Mouse (Mus musculus) CH12.LX (cell line): ENCODE data around the gene Vps53. TPM values are rescaled to one million over a fixed set of nuclear protein-coding genes. Genes with fewer than 3 reads are reported as not detected.

Source experiments
- DNase-seq: peaks from one replicate; pipeline ENCODE4 v3.0.0-alpha.2; 2013; ENCODE audit errors: extremely low read depth
- H3K27ac ChIP-seq: 2 replicates; pipeline ENCODE4 v1.5.1; 2012; ENCODE audit warnings: low read depth, mild to moderate bottlenecking, control low read depth, moderate library complexity; ENCODE audit not compliant: insufficient read depth
- H3K27me3 ChIP-seq: replicated peaks from 2 replicates; pipeline ENCODE3; 2012; ENCODE audit warnings: inconsistent platforms
- H3K36me3 ChIP-seq, 2 experiments: replicated peaks in 1 of 2; 2 replicates each; pipeline versions ENCODE3 to v1.6.1; 2012; ENCODE audit warnings: inconsistent platforms in 1 of 2, low read length in 1 of 2, mild to moderate bottlenecking in 1 of 2, mixed read lengths in 1 of 2, moderate library complexity in 1 of 2; ENCODE audit not compliant: control insufficient read depth in 1 of 2, insufficient read depth in 1 of 2
- H3K4me1 ChIP-seq, 2 experiments: 2 replicates each; pipeline ENCODE4 v1.6.1; 2012; ENCODE audit warnings: inconsistent platforms in 1 of 2, moderate library complexity in 1 of 2; ENCODE audit not compliant: insufficient read depth in 2 of 2, control insufficient read depth in 1 of 2
- H3K4me2 ChIP-seq: 2 replicates; pipeline ENCODE4 v1.6.1; 2012; ENCODE audit warnings: low read depth, mild to moderate bottlenecking, control low read depth; ENCODE audit not compliant: poor library complexity, insufficient read depth, severe bottlenecking
- H3K4me3 ChIP-seq, 3 experiments: fragments of 150-350 bp in 1 of 3; sonication (generic) in 1 of 3; replicated peaks in 1 of 3; 2 replicates each; pipeline versions ENCODE3 to v1.5.1; 2011 to 2012; ENCODE audit warnings: low read depth in 2 of 3, low read length in 2 of 3, mild to moderate bottlenecking in 2 of 3, moderate library complexity in 2 of 3, control low read depth in 1 of 3, improper control_type of control experiment in 1 of 3, inconsistent platforms in 1 of 3, mixed read lengths in 1 of 3; ENCODE audit not compliant: poor library complexity in 1 of 3
- H3K79me2 ChIP-seq: replicated peaks from 2 replicates; pipeline ENCODE4 v1.6.1; 2012; ENCODE audit warnings: mild to moderate bottlenecking, moderate library complexity; ENCODE audit not compliant: control insufficient read depth, poor library complexity, insufficient read depth, severe bottlenecking; ENCODE audit errors: extremely low read depth
- H3K9ac ChIP-seq: 2 replicates; pipeline ENCODE4 v1.6.1; 2012; ENCODE audit warnings: low read depth, mild to moderate bottlenecking, control low read depth, moderate library complexity; ENCODE audit not compliant: insufficient read depth
- H3K9me3 ChIP-seq: replicated peaks from 2 replicates; pipeline ENCODE3; 2012; ENCODE audit warnings: low read length, inconsistent platforms, mixed read lengths
- BHLHE40 ChIP-seq: IDR thresholded peaks from 2 replicates; pipeline ENCODE4 v1.6.1; 2011; ENCODE audit warnings: mild to moderate bottlenecking, low read depth, low read length, improper control_type of control experiment
- CHD1 ChIP-seq: IDR thresholded peaks from 2 replicates; pipeline ENCODE4 v1.6.1; 2012; ENCODE audit warnings: low read depth, low read length, improper control_type of control experiment, inconsistent platforms
- CHD2 ChIP-seq: IDR thresholded peaks from 2 replicates; pipeline ENCODE4 v1.6.1; 2011; ENCODE audit warnings: low read length, improper control_type of control experiment
- E2F4 ChIP-seq: IDR thresholded peaks from 2 replicates; pipeline ENCODE4 v1.6.1; 2011; ENCODE audit warnings: low read depth, low read length, improper control_type of control experiment; ENCODE audit not compliant: insufficient replicate concordance
- EP300 ChIP-seq: IDR thresholded peaks from 2 replicates; pipeline ENCODE4 v1.6.1; 2011; ENCODE audit warnings: low read length, improper control_type of control experiment
- ETS1 ChIP-seq: conservative IDR thresholded peaks from 2 replicates; pipeline ENCODE4 v1.6.1; 2012; ENCODE audit warnings: low read depth, mild to moderate bottlenecking, inconsistent platforms, low read length, improper control_type of control experiment, moderate library complexity
- GABPA ChIP-seq: IDR thresholded peaks from 2 replicates; pipeline ENCODE4 v1.6.1; 2012; ENCODE audit warnings: low read depth, low read length, improper control_type of control experiment, inconsistent platforms; ENCODE audit not compliant: insufficient replicate concordance
- IRF4 ChIP-seq: IDR thresholded peaks from 2 replicates; pipeline ENCODE4 v1.6.1; 2014; ENCODE audit warnings: low read depth, mild to moderate bottlenecking, inconsistent platforms, low read length, improper control_type of control experiment
- JUND ChIP-seq: conservative IDR thresholded peaks from 2 replicates; pipeline ENCODE4 v1.6.1; 2011; ENCODE audit warnings: low read depth, low read length, improper control_type of control experiment
- MAFK ChIP-seq: IDR thresholded peaks from 2 replicates; pipeline ENCODE4 v1.6.1; 2011; ENCODE audit warnings: low read length, improper control_type of control experiment; ENCODE audit not compliant: insufficient replicate concordance
- MAX ChIP-seq: IDR thresholded peaks from 2 replicates; pipeline ENCODE4 v1.6.1; 2011; ENCODE audit warnings: low read length, improper control_type of control experiment
- MAZ ChIP-seq: IDR thresholded peaks from 2 replicates; pipeline ENCODE4 v1.6.1; 2012; ENCODE audit warnings: low read depth, mild to moderate bottlenecking, inconsistent platforms, low read length, improper control_type of control experiment, moderate library complexity
- MEF2A ChIP-seq: IDR thresholded peaks from 2 replicates; pipeline ENCODE4 v1.6.1; 2014; ENCODE audit warnings: low read depth, mild to moderate bottlenecking, inconsistent platforms, low read length, improper control_type of control experiment, borderline replicate concordance
- MXI1 ChIP-seq: IDR thresholded peaks from 2 replicates; pipeline ENCODE4 v1.6.1; 2011; ENCODE audit warnings: mild to moderate bottlenecking, low read depth, low read length, improper control_type of control experiment
- MYC ChIP-seq: IDR thresholded peaks from 2 replicates; pipeline ENCODE4 v1.6.1; 2011; ENCODE audit warnings: low read depth, mild to moderate bottlenecking, improper control_type of control experiment, low read length
- NRF1 ChIP-seq: IDR thresholded peaks from 2 replicates; pipeline ENCODE4 v1.6.1; 2014; ENCODE audit warnings: low read depth, mild to moderate bottlenecking, inconsistent platforms, low read length, improper control_type of control experiment, moderate library complexity
- RCOR1 ChIP-seq: conservative IDR thresholded peaks from 2 replicates; pipeline ENCODE4 v1.6.1; 2012; ENCODE audit warnings: low read depth, mild to moderate bottlenecking, inconsistent platforms, low read length, improper control_type of control experiment
- SIN3A ChIP-seq: IDR thresholded peaks from 2 replicates; pipeline ENCODE4 v1.6.1; 2012; ENCODE audit warnings: low read length, improper control_type of control experiment, inconsistent platforms
- TCF12 ChIP-seq: IDR thresholded peaks from 2 replicates; pipeline ENCODE4 v1.6.1; 2014; ENCODE audit warnings: low read depth, mild to moderate bottlenecking, inconsistent platforms, low read length, improper control_type of control experiment
- USF1 ChIP-seq: IDR thresholded peaks from 2 replicates; pipeline ENCODE4 v1.6.1; 2014; ENCODE audit warnings: low read depth, mild to moderate bottlenecking, inconsistent platforms, low read length, improper control_type of control experiment
- USF2 ChIP-seq: conservative IDR thresholded peaks from 2 replicates; pipeline ENCODE4 v1.6.1; 2011; ENCODE audit warnings: low read depth, low read length, improper control_type of control experiment
- ZC3H11A ChIP-seq: IDR thresholded peaks from 2 replicates; pipeline ENCODE4 v1.6.1; 2012; ENCODE audit warnings: low read depth, mild to moderate bottlenecking, inconsistent platforms, low read length, improper control_type of control experiment
- ZMIZ1 ChIP-seq: IDR thresholded peaks from 2 replicates; pipeline ENCODE4 v1.6.1; 2012; ENCODE audit warnings: low read depth, mild to moderate bottlenecking, inconsistent platforms, low read length, improper control_type of control experiment
- ZNF384 ChIP-seq: IDR thresholded peaks from 2 replicates; pipeline ENCODE4 v1.6.1; 2012; ENCODE audit warnings: low read depth, low read length, improper control_type of control experiment, inconsistent platforms
- dilution Hi-C: fragments of 300-500 bp; cut with MboI; formaldehyde crosslinking; loops from 2 replicates; pipeline ENCODE4 v1.14.3; 2020; ENCODE audit warnings: low sequenced_read_pairs; ENCODE audit not compliant: extremely low pct_unique_long_range_greater_than_20kb, extremely low pct_ligation_motif_present
- in situ Hi-C: fragments of 300-500 bp; cut with MboI; formaldehyde crosslinking; loops from 3 replicates; pipeline ENCODE4 v1.14.3; 2019; ENCODE audit warnings: low sequenced_read_pairs, low pct_ligation_motif_present, low pct_unique_long_range_greater_than_20kb, mixed read lengths
- polyA plus RNA-seq: library from polyadenylated mRNA; unstranded; fragments of >175 nt; gene quantifications from 2 replicates; pipeline ENCODE4 v1.2.1, GENCODE M21; 2012; ENCODE audit warnings: low read depth; ENCODE audit not compliant: insufficient read length
- total RNA-seq, 2 experiments: library from RNA; depleted of rRNA; stranded (reverse); fragments of 300-350 nt in 1 of 2; fragments of >200 nt in 1 of 2; gene quantifications; 2 replicates each; pipeline ENCODE4 v1.2.3; 2012 to 2014

The Vps53 gene
- total and polyA plus RNA-seq, 3 experiments = 56.1 to 70.7 (median 62.2) TPM

- no peak for TF ChIP-seq E2F4
- TF ChIP-seq MXI1 = no peak
- no peak for TF ChIP-seq MEF2A
- TF ChIP-seq JUND = peak; percentile 43; the same call in 1 of the 2 replicates
- TF ChIP-seq TCF12 = 0 out of 2 replicates have a peak, but pooled peaks have one; percentile 21
- peak; percentile 9; the same call in 1 of the 2 replicates for TF ChIP-seq SIN3A
- no peak for TF ChIP-seq USF2
- no peak for TF ChIP-seq GABPA
- TF ChIP-seq ZNF384 = peak; percentile 56
- no peak for TF ChIP-seq USF1
- TF ChIP-seq MAX = no peak
- TF ChIP-seq BHLHE40 = peak; percentile 36
- TF ChIP-seq ZC3H11A = no peak
- TF ChIP-seq MAFK = no peak
- TF ChIP-seq, all 38 proteins: peak for 11
These were observed 26.1 kb downstream of the Vps53 start (continued) for GRCm38 (mm10) chr11:76153236-76153951.

- Histone ChIP-seq H3K9ac (no peak overlapping the region), H3K27ac (no peak overlapping the region), H3K27me3 (no peaks in the 10 kb centered on the region), H3K4me3 (no peak overlapping the region), H3K9me3 (no peaks in the 10 kb centered on the region), H3K36me3 (peaks cover 23 to 75% of the 10 kb centered on the region in 2 experiments), H3K4me2 (no peak overlapping the region), H3K4me1 (peaks cover 6 to 41% of the 10 kb centered on the region in 2 experiments), H3K79me2 (no peaks in the 10 kb centered on the region)
- DNase-seq = no peak
- dilution Hi-C loops (no loop called here), in situ Hi-C loops (loop anchor here (10.0 kb wide), 1 partner anchor 126 kb away; the partner anchor contains the start of gene Rflnb)
- 0 out of 2 replicates have a peak, but pooled peaks have one; percentile 24 for TF ChIP-seq BHLHE40
- TF ChIP-seq SIN3A = peak; percentile 58; the same call in 1 of the 2 replicates
- peak; percentile 53; the same call in 1 of the 2 replicates for TF ChIP-seq ZNF384
- TF ChIP-seq IRF4 = peak; percentile 58; the same call in 1 of the 2 replicates
- TF ChIP-seq CHD1 = no peak
- TF ChIP-seq MAZ = no peak
- peak; percentile 65 for TF ChIP-seq JUND
- 0 out of 2 replicates have a peak, but pooled peaks have one; percentile 11 for TF ChIP-seq ETS1
- TF ChIP-seq NRF1 = no peak
- TF ChIP-seq MEF2A = no peak
- TF ChIP-seq ZMIZ1 = no peak
- 0 out of 2 replicates have a peak, but pooled peaks have one; percentile 43 for TF ChIP-seq RCOR1
- TF ChIP-seq EP300 = peak; percentile 80
- peak; percentile 55; the same call in 1 of the 2 replicates for TF ChIP-seq MYC
- peak; percentile 44; the same call in 1 of the 2 replicates for TF ChIP-seq MAX
- peak; percentile 24; the same call in 1 of the 2 replicates for TF ChIP-seq CHD2
These were observed 28.5 kb downstream of the Vps53 start for GRCm38 (mm10) chr11:76150980-76151379.
